Mouse (Mus musculus): ENCODE measurements around the gene Ttc28.
"Not testable (repeated sequence)": the region's sequence is repeated elsewhere in the genome, so short reads cannot be mapped to it uniquely, and the experiment has no call there.

- not testable (repeated sequence) for TF ChIP-seq CTCF (IDR thresholded peaks at IDR 0.05; ENCODE audit: control insufficient read depth, insufficient read depth, insufficient read length); USF1 (IDR thresholded peaks at IDR 0.05; ENCODE audit: low read depth)
Measured at GRCm38 (mm10) chr5:110878526-110878925, 1.1 kb upstream of the Ttc28 start.
